Mouse (Mus musculus) spleen, postnatal 10 days (tissue): ENCODE data around the gene Cacng1.

Experiments used
- DNase-seq, 2 experiments: peaks; one replicate each; pipeline ENCODE4 v3.0.0; 2021 to 2022; ENCODE audit warnings: low spot score in 2 of 2

Gene Cacng1

DNA sequence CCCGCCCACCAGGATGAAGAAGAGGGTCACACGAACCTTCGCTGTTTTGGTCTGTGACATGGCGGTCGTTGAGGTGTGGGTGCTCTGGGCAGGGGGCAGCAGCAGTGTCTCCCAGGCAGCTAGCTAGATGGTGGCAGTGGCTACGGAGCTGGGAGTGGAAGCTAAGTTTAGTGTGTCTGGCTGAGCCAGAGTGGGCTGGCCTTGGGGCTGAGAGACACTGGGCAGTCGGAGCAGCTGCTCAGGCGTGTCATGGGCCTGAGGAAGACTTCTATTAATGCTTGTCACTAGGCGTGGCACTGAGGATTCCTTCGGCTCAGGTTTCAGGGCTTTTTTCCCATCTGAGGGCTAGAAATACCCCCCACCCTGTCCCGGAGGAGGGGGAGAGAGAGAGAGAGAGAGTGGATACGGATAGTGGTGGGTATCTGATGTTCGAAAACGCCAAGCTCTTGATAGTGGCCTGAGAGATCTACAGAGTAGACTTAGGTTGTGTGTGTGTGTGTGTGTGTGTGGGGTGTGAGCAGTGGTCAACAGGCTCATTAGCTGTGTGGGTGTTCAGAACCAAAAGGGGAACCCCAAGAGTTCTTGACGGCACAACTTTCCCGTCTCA is at the start of gene Cacng1:
Cacng1 (minus strand) TSS at position 191 of the 607 bp plus-strand sequence.
- no peak for DNase-seq

DNA sequence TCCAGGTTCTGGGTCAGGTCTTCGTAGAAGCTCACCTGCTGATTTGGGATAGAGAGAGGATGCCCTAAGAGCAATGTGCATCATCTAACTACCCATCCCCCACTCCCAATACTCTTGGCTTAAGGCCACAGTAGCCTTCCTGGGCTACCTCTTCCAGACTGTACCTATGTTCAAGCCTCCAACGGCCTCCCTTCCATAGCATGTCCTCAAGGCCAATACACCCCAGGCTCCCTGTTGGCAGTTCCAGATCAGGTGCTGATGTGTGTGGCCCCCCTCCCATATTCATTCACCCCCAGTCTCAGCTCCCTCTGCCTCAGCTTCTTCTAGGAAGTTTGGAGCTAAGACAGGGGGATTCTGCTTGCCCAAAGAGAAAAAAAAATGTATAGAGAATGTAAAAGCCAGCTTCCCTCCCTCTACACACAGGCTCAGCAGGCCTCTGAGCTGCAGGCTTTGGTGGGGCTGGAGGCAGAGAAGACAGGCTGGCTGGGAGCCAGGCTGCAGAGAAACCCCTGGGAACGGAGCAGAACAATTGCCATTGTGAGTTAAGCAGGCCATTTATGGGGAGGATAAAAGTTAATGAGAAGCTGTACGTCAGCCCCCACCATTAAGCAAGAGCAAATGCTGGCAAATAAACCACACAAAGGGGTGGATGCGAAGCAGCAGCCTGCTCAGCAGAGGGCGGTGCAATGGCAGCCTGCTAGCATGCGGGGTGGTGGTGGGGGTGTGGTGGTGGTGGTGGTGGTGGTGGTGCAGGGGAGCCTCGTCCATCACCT is 46.6 kb upstream of the Cacng1 start:
- DNase-seq: no peak

DNA sequence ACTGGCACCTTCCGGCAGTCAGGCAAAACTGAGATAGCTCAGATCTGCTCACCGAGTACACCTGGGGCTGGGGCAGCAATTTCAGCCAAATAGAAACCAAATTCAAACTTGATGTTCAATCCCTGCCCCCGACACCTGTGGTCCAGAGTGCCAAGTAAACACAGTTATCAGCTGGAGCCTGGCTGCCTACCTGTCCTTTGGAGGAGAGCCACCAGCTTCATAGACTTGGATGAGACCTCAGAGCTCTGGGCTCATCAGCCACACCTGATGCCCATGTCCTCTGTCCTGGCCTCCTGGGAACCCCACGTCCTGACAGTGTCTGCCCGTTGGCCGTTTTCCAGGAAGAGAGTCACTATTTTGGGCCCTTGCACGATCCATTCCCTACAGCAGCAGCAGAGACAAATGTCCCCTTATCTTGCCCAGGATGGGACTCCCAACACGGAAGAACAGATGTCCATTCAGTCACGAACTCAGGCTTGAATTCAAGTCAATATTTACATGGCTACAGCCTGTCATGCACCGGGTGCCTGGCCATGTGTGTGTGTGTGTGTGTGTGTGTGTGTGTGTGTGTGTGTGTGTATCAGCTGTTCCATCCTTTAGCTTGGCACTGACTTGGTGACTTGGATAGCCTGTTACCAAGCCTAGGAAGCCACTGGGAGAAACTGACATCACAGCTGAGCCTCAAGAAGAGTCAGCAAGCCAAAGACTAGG is 45.6 kb upstream of the Cacng1 start:
- no peak for DNase-seq

DNA sequence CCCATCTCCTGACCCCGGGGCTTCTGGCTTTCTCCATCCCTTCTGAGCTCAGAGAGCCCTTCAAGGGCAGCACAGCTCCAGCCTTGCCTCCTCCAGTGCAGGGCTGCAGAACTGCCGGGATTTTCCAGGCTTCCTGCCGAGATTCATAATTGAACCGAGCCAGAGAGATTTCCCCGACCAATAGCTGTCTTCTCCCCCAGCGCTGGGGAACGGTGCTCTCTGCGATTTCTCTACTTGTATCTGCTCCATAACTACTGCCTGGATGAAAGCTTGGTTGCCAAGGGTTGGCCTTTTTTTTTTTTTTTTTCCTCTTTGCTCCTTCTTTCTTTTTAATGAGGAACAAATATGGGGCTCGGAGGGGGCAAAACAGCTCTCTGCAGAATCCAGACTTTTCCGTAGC is 43.7 kb upstream of the Cacng1 start:
- no peak for DNase-seq

GRCm38 (mm10) chr11:107759516-107759915 is 43.2 kb upstream of the Cacng1 start:
- no peak for DNase-seq

DNA sequence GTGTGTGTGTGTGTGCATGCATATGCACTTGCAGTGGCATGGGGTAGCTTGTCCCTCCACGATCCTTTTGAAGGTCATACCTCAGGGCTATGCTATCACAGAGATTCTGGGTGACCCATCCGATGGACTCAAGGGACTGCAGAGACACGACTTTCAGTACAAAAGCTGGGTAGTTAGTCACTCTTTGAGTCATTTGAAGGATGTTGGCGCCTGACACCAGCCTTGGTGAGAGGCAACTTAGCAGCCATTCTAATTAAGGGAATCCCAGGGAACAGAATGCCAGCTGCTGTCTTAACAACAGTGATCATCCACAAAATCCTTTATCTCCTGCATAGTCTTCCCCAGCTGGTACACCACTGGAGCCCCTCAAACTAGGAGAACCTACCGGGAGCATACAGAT is 32.8 kb upstream of the Cacng1 start:
- DNase-seq: no peak

GRCm38 (mm10) chr11:107748243-107749035 is 32.1 kb upstream of the Cacng1 start:
- DNase-seq: no peak

DNA sequence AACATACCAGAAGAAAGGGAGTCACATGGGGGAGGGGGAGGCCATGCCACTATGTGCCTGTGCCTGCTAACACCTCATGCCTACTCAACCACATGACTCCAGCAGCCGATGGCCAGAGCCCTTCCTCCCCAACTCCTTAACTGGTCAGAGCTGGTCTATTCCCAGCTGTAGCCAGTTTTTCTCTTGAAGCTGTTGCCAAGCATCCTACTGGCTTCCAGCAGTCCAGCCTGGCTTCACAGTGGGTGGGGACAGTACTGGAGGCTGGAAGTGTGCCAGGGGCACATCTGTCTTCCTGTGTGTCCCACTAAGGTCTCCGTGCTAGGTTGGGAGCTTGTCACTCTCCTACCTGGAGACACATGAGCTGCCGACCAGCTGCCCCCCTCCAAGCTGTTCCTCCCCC is 26.8 kb upstream of the Cacng1 start:
- DNase-seq: no peak

- DNase-seq: no peak
Observed at GRCm38 (mm10) chr11:107738418-107739099, 22.2 kb upstream of the Cacng1 start.

GRCm38 (mm10) chr11:107737886-107738285 is 21.6 kb upstream of the Cacng1 start:
- DNase-seq: no peak

- peak in 1 of 2 experiments; percentile 21 for DNase-seq
Observed at GRCm38 (mm10) chr11:107734133-107734532, 17.8 kb upstream of the Cacng1 start.

GRCm38 (mm10) chr11:107731498-107731897 is 15.2 kb upstream of the Cacng1 start:
- no peak for DNase-seq

GRCm38 (mm10) chr11:107730940-107731339 is 14.6 kb upstream of the Cacng1 start:
- no peak for DNase-seq

- no peak for DNase-seq
Observed at GRCm38 (mm10) chr11:107729141-107729540, 12.8 kb upstream of the Cacng1 start.

DNA sequence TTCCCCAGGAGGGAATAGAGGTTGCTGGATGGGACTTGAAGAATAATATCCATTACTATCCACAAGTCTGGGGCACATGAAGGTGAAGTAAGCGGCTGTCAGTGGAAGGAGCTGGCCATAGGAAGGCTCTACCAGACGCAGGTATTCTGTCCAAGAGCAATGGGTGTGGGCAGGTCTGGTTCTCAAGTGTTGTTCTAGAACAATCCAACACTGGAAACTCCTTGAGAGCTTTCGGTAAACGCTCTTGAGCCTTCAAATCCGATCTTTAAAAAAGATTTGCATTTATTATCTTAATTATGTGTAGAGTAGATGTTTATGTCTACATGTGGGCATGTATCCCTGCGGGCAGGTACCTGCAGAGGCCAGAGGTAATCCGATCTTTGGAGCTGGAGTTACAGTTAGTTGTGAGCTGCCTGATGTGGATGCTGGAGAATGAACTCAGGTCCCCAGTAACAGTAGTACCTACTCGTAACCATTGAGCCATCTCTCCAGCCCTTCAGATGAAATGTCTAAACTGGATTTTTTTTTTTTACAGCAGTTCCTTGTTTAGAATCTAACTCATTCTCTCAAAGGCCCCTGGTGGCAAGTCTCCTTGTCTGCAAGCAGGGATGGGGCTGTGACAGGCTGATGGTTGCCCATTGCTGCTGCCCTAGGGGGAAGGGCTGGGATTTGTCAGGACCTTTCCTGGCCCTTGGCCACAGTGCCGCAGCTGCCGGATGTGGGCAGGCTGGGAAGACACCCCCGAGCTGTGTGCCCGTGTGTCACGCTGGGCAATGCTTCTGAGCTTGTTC is 11.9 kb upstream of the Cacng1 start:
- DNase-seq: no peak

- DNase-seq: no peak
Observed at GRCm38 (mm10) chr11:107724603-107725002, 8.3 kb upstream of the Cacng1 start.

DNA sequence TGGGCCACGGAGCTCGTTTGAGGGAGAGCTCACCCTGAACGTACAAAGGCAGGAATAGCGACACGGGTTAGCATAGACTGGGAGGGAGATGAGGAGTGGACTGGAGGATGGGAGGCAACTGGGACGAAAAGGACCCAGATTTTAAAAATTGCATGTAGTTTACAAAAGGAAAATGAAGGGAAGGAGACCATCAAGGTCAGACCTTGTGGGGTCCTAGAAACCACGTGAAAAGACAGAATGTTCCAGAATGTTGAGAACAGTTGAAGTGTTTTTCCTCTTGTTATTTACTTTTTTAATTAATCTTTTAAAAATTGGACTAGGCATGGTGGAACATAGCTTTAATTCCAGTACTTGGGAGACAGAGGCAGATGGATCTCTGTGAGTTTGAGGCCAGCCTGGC is 4.7 kb upstream of the Cacng1 start:
- DNase-seq: no peak

DNA sequence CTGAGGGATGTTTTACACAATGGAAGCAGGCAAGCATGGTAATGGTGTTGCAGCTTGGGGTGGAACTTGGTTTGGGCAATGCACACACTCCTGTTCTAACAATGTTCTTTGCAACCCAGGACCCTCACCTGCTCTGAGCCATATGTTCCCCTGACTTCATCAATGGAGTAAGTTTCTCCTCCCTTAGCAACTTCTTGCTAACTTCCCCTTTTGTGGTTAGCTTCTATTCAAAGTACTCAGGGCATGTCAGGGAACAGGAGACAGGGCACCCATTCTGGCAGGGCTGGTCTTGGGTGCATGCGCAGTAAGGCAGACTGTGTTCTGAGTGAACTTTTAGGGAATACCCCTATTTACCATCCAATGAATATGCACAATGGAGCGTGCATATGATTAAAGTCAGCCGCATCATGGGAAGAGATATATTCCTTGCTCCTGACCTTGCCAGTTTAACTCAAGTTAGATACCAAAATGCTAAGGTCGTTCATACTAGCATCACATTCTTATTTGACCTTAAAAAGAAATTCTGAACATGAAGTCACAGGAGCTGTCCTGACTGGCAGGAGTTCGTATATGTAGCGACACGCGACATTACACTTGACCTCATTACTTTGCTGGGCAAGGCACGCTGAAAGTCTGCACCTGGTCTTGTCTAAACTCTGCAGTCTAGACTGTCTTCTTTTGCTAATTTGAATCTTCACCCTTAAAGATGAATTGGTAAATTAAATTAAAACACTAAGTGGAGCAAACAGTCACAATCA is 4.1 kb upstream of the Cacng1 start:
- no peak for DNase-seq

GRCm38 (mm10) chr11:107714368-107714767 is 2.0 kb downstream of the Cacng1 start:
- DNase-seq: no peak

DNA sequence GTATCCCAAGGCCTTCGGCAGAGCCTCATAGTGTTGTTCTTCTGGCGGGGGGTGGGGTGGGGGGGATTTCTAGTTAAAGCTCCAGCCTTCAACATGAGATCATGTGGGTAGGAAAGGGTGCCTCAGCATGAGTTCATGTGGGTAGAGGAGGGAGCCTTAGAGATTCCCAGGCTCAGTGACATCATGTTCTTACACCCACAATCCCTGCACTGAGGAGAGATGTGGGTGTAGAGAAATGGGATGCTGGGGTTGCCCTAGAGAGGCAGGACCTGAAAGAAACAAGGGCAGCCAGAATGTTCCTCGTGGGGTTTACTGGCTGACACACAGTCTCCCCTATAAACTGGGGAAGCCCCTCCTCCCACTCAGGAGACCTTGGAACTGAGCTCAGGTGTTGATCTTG is 5.9 kb downstream of the Cacng1 start:
- DNase-seq: no peak
